In the genomic region with DNA sequence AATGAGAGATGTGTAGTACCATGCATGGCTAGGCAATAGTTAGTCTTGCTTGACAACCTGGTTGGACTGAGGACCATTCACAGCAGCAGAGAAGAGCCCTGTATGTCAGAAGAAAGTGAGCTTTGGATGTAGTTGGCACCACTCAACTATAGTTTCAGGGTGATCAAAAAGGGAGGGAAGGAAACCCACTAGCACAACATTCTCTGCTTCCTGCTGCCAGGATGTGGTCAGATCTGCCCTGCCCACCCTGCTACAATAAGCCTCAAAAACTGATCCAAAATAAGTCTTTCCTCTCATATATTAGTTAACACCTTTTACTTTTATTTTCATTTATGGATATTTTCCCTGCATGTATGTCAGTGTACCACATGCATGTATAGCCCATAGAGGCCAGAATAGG, we compare ENCODE assay signal across 20 mouse cellular contexts.
"Had no signal": no experiment of that assay in that cellular context is flagged by ENCODE, and none has a peak within 500 bp of the region (broad histone marks: within the 10 kb centered on the region; RNA-seq: fewer than 3 reads in every experiment).

No protein-coding gene starts in this region.

- H3K9ac ChIP-seq: limb, embryonic 12.5 days; limb, embryonic 15.5 days; liver, embryonic 14.5 days; liver, postnatal 0 days; lung, embryonic 14.5 days; midbrain, embryonic 13.5 days had no signal

- ATAC-seq: liver, postnatal 0 days; lung, postnatal 0 days; midbrain, embryonic 13.5 days; midbrain, embryonic 16.5 days had no signal

- H3K4me1 ChIP-seq: limb, embryonic 12.5 days; limb, embryonic 15.5 days had no signal

- H3K27me3 ChIP-seq: limb, embryonic 12.5 days; limb, embryonic 15.5 days; megakaryocyte, embryonic 14.5 days; midbrain, embryonic 13.5 days had no signal

- H3K27ac ChIP-seq: kidney, postnatal 0 days; layer of hippocampus, adult 2 months; limb, embryonic 12.5 days; limb, embryonic 15.5 days; liver, embryonic 14.5 days; midbrain, embryonic 10.5 days; midbrain, embryonic 13.5 days had no signal

- H3K4me3 ChIP-seq: layer of hippocampus, adult 2 months; limb, embryonic 12.5 days; limb, embryonic 15.5 days; megakaryocyte, embryonic 14.5 days; midbrain, embryonic 10.5 days; midbrain, embryonic 13.5 days; myocyte had no signal

- H3K36me3 ChIP-seq: limb, embryonic 12.5 days; limb, embryonic 15.5 days; midbrain, embryonic 10.5 days; midbrain, embryonic 13.5 days had no signal

- DNase-seq: kidney, postnatal 25 days; layer of hippocampus, adult 9-11 months; layer of hippocampus, postnatal 36 days; left cerebral cortex, postnatal 4 days; liver, postnatal 0 days; lung, embryonic 14.5 days; lung, postnatal 36 days; thymus, adult 18-20 months; thymus, postnatal 36 days had no signal
